Mouse (Mus musculus): ENCODE data around the gene Ext2.

Gene Ext2

DNA sequence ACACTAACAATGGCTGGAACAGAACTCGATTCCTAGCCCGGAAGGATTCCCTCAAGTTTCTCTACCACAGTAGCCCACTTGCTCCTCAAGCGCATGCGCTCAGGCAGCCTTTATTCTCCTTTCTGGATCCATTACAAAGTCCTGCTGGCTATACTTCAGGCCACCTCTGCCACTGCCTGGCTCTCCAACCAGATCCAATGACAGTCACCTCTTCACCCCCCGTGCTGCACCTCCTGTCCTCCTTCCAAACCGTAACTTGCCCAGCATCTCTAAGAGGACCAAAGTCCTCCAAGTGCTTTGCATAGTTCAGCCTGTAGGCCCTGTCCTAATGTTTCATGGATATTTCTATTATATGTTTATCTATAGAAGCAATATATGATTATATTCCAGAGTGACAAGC lies 113.1 kb downstream of the Ext2 start:
- in situ Hi-C loops (cut with MboI; ENCODE audit: low pct_unique_long_range_greater_than_20kb in 1 of 2, low sequenced_read_pairs in 2 of 2, unreplicated experiment in 1 of 2), result no loop called here

- in situ Hi-C loops (cut with MboI; ENCODE audit: low pct_unique_long_range_greater_than_20kb in 1 of 2, low sequenced_read_pairs in 2 of 2, unreplicated experiment in 1 of 2), result no loop called here
Measured at GRCm38 (mm10) chr2:93706825-93707224, 115.5 kb downstream of the Ext2 start.

DNA sequence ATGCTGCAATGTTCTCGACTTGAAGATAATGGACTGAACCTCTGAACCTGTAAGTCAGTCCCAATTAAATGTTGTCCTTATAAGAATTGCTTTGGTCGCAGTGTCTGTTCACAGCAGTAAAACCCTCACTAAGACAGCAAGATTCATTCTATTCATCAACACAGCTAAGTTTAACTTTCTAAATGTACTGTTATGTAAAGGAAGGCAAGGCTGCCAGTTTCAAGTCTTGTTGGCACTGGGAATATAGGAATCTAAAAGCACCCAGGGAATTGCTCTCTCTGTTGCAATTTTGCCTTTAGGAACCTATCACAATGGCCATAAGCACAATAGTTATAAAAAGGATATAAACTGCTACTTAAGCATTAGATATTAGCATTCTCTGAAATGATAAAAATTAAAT lies 116.0 kb downstream of the Ext2 start:
- in situ Hi-C loops (cut with MboI; ENCODE audit: low pct_unique_long_range_greater_than_20kb in 1 of 2, low sequenced_read_pairs in 2 of 2, unreplicated experiment in 1 of 2), result no loop called here

- in situ Hi-C loops (cut with MboI; ENCODE audit: low pct_unique_long_range_greater_than_20kb in 1 of 2, low sequenced_read_pairs in 2 of 2, unreplicated experiment in 1 of 2), result no loop called here
Measured at GRCm38 (mm10) chr2:93704195-93704594, 118.2 kb downstream of the Ext2 start.

DNA sequence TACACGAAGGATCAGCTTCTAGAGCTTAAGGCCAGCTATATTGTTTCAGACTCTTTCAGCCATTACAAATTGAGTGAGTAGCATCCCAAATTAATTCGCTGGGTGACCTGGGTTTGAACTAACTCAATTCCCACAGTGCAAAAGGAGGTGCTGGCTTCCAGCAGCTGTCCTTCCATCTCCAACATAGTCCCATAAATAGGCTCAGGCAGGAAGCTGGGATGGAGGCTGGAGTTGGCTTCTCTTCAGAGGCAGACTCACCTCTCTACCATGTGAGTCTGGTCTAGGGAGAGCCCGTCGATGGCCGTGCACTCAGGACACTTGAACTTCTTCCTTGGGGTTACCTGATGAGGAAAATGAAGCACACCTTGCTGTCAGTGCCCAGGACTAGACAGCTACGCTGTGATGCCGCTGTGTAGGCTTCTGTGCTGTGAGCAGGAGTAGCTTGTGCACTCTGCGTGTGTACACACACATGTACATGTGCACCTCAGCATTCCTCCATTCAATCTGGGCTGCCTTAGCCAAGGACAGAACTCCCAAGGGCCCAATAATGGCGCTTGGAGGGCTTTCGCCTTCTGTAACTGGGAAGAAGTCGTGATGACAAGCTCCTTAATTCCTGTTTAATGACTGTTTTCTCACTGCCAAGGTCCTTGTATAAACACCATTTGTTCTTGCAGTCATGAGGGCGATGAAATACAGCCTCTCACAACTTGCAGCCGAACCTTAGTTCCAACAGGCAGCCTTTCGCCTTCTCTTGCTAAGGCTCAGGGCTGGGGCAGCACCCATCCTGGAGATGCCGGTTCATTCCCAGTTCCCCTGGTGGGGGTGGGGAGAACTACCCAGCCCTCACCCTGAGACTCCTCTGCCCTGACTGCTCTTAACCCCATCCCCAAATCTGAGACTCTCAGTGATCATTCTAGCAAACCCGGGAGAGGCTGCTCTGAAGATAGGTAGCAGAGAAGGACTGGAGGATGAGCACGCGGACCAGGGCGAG lies 119.1 kb downstream of the Ext2 start:
- in situ Hi-C loops (cut with MboI; ENCODE audit: low pct_unique_long_range_greater_than_20kb in 1 of 2, low sequenced_read_pairs in 2 of 2, unreplicated experiment in 1 of 2), result no loop called here

GRCm38 (mm10) chr2:93699346-93699745 lies 123.0 kb downstream of the Ext2 start:
- in situ Hi-C loops (cut with MboI; ENCODE audit: low pct_unique_long_range_greater_than_20kb in 1 of 2, low sequenced_read_pairs in 2 of 2, unreplicated experiment in 1 of 2), result no loop called here

- in situ Hi-C loops (cut with MboI; ENCODE audit: low pct_unique_long_range_greater_than_20kb in 1 of 2, low sequenced_read_pairs in 2 of 2, unreplicated experiment in 1 of 2), result no loop called here
Measured at GRCm38 (mm10) chr2:93696181-93696641, 126.2 kb downstream of the Ext2 start.

GRCm38 (mm10) chr2:93693101-93693500 lies 129.3 kb downstream of the Ext2 start:
- in situ Hi-C loops (cut with MboI; ENCODE audit: low pct_unique_long_range_greater_than_20kb in 1 of 2, low sequenced_read_pairs in 2 of 2, unreplicated experiment in 1 of 2), result no loop called here

DNA sequence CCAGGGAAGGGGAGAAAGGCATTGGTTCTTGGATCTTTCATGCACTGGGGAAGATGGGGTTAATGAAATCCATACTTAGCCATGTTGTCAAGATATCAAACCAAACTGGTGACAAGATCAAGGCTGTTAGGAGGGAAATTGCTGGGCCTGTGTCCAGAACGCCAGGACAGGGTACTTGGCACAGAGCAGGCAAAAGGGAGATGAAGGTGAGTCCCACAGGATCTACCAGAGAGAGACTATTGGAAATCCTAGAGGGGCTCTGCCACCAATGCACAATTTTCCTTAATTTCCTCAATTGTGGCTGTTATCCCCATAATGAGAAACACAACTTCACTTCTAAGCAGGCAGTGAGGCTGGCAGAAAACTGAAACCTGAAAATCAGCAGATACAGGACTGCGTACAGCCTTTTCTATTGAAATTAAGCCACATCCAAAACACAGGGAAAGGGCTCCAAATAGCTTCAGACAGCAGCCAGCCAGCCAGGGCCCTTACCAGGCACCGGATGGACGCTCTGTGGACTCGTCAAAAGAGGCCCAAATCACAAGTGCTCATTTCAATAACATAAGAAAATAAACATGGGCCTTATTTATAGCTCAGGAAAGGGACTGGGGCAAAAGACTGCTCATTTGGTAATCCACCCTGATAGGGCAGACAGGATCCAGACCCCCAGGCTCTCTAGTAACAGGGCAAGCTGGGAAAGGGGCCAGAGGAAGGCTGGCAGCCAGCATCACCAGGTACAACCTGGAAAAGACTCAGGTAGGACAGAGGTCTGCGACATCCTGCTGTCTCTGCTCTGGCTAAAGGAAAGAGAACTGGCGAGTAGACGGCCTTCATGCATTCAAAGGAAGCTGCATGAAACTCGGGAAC lies 132.1 kb downstream of the Ext2 start:
- in situ Hi-C loops (cut with MboI; ENCODE audit: low pct_unique_long_range_greater_than_20kb in 1 of 2, low sequenced_read_pairs in 2 of 2, unreplicated experiment in 1 of 2), result no loop called here

- in situ Hi-C loops (cut with MboI; ENCODE audit: low pct_unique_long_range_greater_than_20kb in 1 of 2, low sequenced_read_pairs in 2 of 2, unreplicated experiment in 1 of 2), result no loop called here
Measured at GRCm38 (mm10) chr2:93683674-93684073, 138.7 kb downstream of the Ext2 start.

DNA sequence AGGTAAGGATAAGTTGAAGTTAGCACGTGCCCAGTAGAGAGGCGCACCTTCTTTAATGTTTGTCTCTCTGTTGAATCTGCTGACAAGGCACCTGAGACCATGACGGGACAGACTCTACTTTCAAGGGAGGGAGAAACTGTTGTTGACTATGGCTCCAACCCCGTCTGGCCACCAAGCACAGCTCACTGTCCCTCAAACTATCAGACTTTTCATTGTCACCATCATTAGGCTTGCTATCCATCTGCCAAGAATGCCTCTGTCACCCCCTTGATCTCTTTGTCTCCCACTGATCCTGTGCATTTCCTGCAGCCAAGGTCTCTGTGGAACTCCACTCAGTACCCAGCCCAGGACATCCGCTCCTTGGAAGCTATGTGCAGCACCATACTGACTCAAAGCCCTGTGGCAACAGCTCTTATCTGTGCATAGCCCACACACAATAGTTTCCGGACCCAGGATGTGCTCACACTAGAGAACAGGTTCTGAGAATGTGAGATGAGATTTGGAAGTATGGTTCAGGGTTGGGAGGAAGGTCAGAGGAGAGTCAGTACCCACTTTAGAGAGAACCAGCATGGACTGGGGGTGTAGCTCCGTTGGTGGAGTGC lies 139.7 kb downstream of the Ext2 start:
- in situ Hi-C loops (cut with MboI; ENCODE audit: low pct_unique_long_range_greater_than_20kb in 1 of 2, low sequenced_read_pairs in 2 of 2, unreplicated experiment in 1 of 2), result no loop called here

- in situ Hi-C loops (cut with MboI; ENCODE audit: low pct_unique_long_range_greater_than_20kb in 1 of 2, low sequenced_read_pairs in 2 of 2, unreplicated experiment in 1 of 2), result no loop called here
Measured at GRCm38 (mm10) chr2:93681321-93681720, 141.0 kb downstream of the Ext2 start.

DNA sequence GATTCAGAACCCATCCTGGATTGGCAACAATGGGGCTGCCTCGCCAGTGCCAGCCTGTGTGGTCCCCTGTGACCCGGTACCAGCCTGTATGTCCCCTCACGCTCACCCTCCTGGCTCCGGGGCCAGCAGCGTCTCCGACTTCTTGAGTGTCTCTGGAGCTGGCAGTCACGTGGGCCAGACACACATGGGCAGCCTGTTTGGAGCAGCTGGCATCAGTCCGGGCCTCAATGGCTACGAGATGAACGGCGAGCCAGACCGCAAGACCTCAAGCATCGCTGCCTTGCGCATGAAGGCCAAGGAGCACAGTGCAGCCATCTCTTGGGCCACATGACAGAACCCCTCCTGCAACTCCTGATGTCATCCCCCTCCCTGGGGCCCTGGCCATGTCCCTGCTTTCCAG lies 145.1 kb downstream of the Ext2 start:
- in situ Hi-C loops (cut with MboI; ENCODE audit: low pct_unique_long_range_greater_than_20kb in 1 of 2, low sequenced_read_pairs in 2 of 2, unreplicated experiment in 1 of 2), result no loop called here

- in situ Hi-C loops (cut with MboI; ENCODE audit: low pct_unique_long_range_greater_than_20kb in 1 of 2, low sequenced_read_pairs in 2 of 2, unreplicated experiment in 1 of 2), result no loop called here
Measured at GRCm38 (mm10) chr2:93671573-93672184, 150.7 kb downstream of the Ext2 start.

DNA sequence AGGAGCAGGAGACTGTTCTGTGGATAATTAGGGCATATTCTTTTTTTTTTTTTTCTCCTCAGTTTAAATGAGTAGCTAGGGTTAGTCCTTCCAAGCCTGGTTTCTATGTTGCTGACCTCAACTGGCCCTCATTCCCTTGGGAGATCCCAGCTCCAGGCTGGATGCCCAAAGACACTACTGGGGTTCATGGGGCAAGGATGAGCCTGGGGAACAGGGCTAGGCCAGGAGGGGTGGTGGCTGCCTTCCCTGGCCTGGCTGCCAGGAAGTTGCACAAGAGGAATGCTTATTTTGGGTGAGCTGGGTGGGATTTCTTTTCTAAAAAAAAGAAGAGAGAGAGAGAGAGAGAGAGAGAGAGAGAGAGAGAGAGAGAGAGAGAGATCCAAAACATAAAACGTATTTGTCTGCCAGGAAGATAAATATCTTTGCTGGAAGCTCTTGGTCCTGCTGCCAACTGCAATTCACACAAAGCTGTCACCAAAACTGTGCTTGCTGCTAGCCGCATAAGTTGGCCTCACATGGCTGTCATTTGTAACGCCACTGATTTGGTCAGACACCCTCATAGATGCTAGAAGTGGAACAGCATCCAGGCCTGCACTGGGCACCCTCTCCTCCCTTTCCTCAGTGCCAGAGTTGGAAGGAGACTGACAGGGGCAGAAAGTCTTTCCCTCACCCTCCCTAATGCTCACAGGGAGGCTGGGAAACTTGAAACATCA lies 156.1 kb downstream of the Ext2 start:
- in situ Hi-C loops (cut with MboI; ENCODE audit: low pct_unique_long_range_greater_than_20kb in 1 of 2, low sequenced_read_pairs in 2 of 2, unreplicated experiment in 1 of 2), result no loop called here

GRCm38 (mm10) chr2:93665472-93665871 lies 156.9 kb downstream of the Ext2 start:
- in situ Hi-C loops (cut with MboI; ENCODE audit: low pct_unique_long_range_greater_than_20kb in 1 of 2, low sequenced_read_pairs in 2 of 2, unreplicated experiment in 1 of 2), result no loop called here

GRCm38 (mm10) chr2:93662240-93662865 lies 160.0 kb downstream of the Ext2 start:
- in situ Hi-C loops (cut with MboI; ENCODE audit: low pct_unique_long_range_greater_than_20kb in 1 of 2, low sequenced_read_pairs in 2 of 2, unreplicated experiment in 1 of 2), result no loop called here
